Mouse (Mus musculus) midbrain, embryonic 16.5 days (tissue): ENCODE results near the gene Tmsb15b2. TPM values are rescaled to one million over a fixed set of nuclear protein-coding genes. Genes with fewer than 3 reads are reported as not detected.
"Not testable (repeated sequence)": the region's sequence is repeated elsewhere in the genome, so short reads cannot be mapped to it uniquely, and the experiment has no call there.

Source experiments
- ATAC-seq: fragments of 200-750 bp; cut with Nextera tagmentation; 2 replicates; pipeline ENCODE4 v1.8.0; 2017; ENCODE audit warnings: moderate TSS enrichment
- H3K27ac ChIP-seq: fragments of 300-500 bp; sonication (generic); 2 replicates; pipeline ENCODE4 v1.5.1; 2014; ENCODE audit warnings: mild to moderate bottlenecking, low read length, mixed read lengths
- H3K27me3 ChIP-seq: fragments of 300-500 bp; sonication (generic); 2 replicates; pipeline ENCODE4 v1.6.1; 2014; ENCODE audit warnings: low read depth, low read length, mixed read lengths; ENCODE audit not compliant: control insufficient read depth, insufficient read depth
- H3K36me3 ChIP-seq: fragments of 300-500 bp; sonication (generic); 2 replicates; pipeline ENCODE4 v1.6.1; 2014; ENCODE audit warnings: mild to moderate bottlenecking, low read length, moderate library complexity, mixed read lengths; ENCODE audit not compliant: control insufficient read depth, insufficient read depth
- H3K4me1 ChIP-seq: fragments of 300-500 bp; sonication (generic); 2 replicates; pipeline ENCODE4 v1.6.1; 2014; ENCODE audit warnings: mild to moderate bottlenecking, low read length, mixed read lengths; ENCODE audit not compliant: control insufficient read depth, insufficient read depth
- H3K4me2 ChIP-seq: fragments of 300-500 bp; sonication (generic); 2 replicates; pipeline ENCODE4 v1.6.1; 2014; ENCODE audit warnings: mild to moderate bottlenecking, low read length, mixed read lengths
- H3K4me3 ChIP-seq: fragments of 300-500 bp; sonication (generic); 2 replicates; pipeline ENCODE4 v1.5.1; 2014; ENCODE audit warnings: low read depth, mild to moderate bottlenecking, low read length, moderate library complexity, mixed read lengths
- H3K9ac ChIP-seq: fragments of 300-500 bp; sonication (generic); 2 replicates; pipeline ENCODE4 v1.6.1; 2014; ENCODE audit warnings: low read depth, low read length, mixed read lengths
- H3K9me3 ChIP-seq: fragments of 300-500 bp; sonication (generic); replicated peaks from 2 replicates; pipeline ENCODE4 v1.6.1; 2014; ENCODE audit warnings: mild to moderate bottlenecking, low read length, mixed read lengths; ENCODE audit not compliant: control insufficient read depth, poor library complexity, severe bottlenecking
- WGBS: fragments of 180-500 bp; shearing (Covaris S2); extraction: QIAGEN DNeasy Blood & Tissue Kit; methylation state at CpG from one replicate; pipeline ENCODE4 v1.1.7; 2014; 5-methylcytosine and 5-hydroxymethylcytosine counted together
- polyA plus RNA-seq: library from polyadenylated mRNA; unstranded; fragments of >200 nt; fragmentation: Nextera tagmentation; extraction: Ambion mirVana; gene quantifications from 2 replicates; pipeline ENCODE4 v1.2.1, GENCODE M21; 2015

Tmsb15b2 gene
- polyA plus RNA-seq, result 80.7 and 96.3 TPM in 2 replicates

DNA sequence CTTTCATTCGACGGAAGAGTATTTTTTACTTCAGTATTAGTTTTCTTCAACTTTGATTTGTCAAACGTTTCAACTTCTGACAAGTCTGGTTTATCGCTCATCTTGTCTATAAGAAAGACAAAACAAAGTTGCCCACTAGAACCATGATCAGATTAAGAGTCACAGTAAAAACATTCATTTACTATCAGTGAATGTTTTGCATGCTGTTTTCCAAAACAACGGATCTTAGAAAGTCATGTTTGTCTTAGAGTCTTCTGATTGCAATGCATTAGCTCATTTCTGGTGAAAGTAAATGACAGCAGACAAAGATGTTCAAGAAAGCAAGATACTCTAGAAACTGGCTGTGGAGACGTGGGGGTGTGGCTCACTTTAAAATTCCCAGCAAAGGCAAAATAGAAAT, at the start of gene Tmsb15b2:
Gene Tmsb15b2, minus strand, starts transcription at position 101 of the 400 bp plus-strand sequence.
- not testable (repeated sequence) for H3K27me3 ChIP-seq, H3K27ac ChIP-seq, H3K4me1 ChIP-seq, H3K9me3 ChIP-seq, H3K36me3 ChIP-seq, ATAC-seq
- Histone ChIP-seq H3K9ac (peak within 1 kb of the TSS; percentile 62), H3K4me2 (peak within 1 kb of the TSS; percentile 65), H3K4me3 (peak within 1 kb of the TSS; percentile 46)
- 83% methylated on average over 6 of the region's 6 CpGs for WGBS

DNA sequence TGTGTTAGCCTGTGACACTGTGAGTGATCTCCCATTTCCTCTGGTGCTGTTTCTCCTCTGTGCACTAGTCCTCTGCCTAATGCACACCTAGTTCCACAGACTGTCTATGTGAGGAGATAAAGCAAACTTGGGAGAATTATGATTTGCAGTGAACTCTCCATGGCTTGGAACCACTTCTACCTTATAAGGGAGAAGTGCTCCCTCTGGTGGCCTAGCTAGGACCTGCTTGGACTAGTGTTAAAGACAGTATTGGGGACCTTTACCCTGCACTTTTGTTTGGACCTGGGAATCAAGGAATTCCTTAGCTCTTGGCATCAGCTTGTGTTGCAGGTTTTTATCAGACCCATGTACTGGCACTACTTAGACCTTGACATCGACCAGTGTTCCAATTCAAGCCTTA, 44.0 kb upstream of the Tmsb15b2 start:
- H3K27me3 ChIP-seq, result no peaks in the 10 kb centered on the region
- H3K9me3 ChIP-seq, result no peaks in the 10 kb centered on the region
- H3K4me1 ChIP-seq, result no peaks in the 10 kb centered on the region
- H3K4me2 ChIP-seq, result no peak overlapping the region
- ATAC-seq, result peak; percentile 77
- no peak overlapping the region for H3K4me3 ChIP-seq
- H3K9ac ChIP-seq, result no peak overlapping the region
- no peak overlapping the region for H3K27ac ChIP-seq
- no peaks in the 10 kb centered on the region for H3K36me3 ChIP-seq
- WGBS, result 13% methylated on average over 1 of the region's 1 CpGs

DNA sequence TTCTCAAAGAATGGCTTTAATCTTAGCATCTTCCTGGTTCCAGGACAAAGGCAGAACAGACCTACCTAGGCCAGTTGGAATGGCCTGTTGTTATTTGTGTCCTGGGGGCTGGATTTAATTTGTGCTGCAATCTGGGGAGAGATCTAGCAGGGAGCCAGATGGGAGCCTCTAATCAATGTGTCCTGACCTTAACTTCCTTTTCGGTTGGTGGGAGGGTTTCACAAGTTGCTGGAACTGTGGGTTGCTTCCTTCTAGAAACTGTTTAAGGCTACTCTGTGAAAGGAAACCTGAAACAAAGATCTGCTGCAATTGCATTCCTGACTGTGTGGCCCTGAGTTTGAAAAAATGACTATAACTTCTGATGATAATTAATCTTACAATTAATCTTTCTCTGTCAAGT, 42.4 kb upstream of the Tmsb15b2 start:
- H3K36me3 ChIP-seq, result no peaks in the 10 kb centered on the region
- H3K4me3 ChIP-seq, result no peak overlapping the region
- no peaks in the 10 kb centered on the region for H3K9me3 ChIP-seq
- no peak overlapping the region for H3K9ac ChIP-seq
- H3K4me1 ChIP-seq, result no peaks in the 10 kb centered on the region
- WGBS, result 80% methylated on average over 1 of the region's 1 CpGs
- H3K27ac ChIP-seq, result no peak overlapping the region
- no peak overlapping the region for H3K4me2 ChIP-seq
- no peaks in the 10 kb centered on the region for H3K27me3 ChIP-seq
- no peak for ATAC-seq

DNA sequence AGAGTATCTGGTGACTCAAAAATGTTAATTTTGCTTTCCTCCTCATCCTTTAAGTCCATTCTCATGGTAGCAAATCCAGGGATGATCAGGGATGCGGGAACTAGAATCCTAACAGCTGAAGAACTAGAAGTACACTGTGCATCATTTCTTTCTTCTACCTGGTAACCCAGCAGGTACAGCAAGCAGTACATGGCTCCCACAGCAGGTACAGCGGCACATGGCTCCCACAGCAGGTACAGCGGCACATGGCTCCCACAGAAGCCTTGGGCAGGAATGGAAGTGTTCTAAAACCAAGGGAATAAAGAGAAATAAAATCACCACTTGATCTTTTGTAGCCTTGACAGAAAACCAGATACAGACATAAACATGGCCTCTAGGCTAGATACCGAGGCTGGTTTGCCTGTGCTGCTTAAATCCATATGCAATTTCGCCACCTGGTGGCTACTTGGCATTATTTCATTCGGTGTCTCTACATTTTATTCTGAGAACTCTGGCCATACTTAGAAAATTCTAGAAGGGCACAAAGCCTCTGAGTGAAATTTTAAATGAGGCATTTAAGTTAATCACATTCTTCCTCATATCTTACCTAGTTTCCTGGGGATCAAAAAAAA, 39.9 kb upstream of the Tmsb15b2 start:
- H3K27ac ChIP-seq, result no peak overlapping the region
- no peaks in the 10 kb centered on the region for H3K9me3 ChIP-seq
- ATAC-seq, result 0 out of 2 replicates have a peak, but pooled peaks have one; percentile 62
- no peaks in the 10 kb centered on the region for H3K4me1 ChIP-seq
- H3K4me2 ChIP-seq, result no peak overlapping the region
- H3K36me3 ChIP-seq, result no peaks in the 10 kb centered on the region
- H3K9ac ChIP-seq, result no peak overlapping the region
- no peak overlapping the region for H3K4me3 ChIP-seq
- WGBS, result 46% methylated on average over 6 of the region's 6 CpGs
- no peaks in the 10 kb centered on the region for H3K27me3 ChIP-seq

DNA sequence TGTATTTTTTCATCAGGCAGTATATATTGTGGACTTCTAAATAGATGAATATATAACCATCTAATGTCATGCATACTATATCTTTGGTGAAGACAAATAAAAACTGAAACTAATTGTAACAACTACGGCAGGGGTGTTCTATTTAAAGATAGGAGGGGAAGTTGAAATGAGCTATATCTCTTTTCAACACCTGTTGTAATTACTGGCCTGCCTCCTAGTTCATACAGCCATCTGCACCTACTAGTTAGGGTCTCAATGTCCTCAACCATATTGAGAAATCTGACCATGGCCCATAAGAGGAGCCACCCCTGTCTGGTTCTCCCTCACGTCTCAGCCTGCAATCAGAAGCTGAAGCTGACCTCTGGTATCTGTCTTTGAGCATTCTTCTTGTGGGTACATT, 21.0 kb upstream of the Tmsb15b2 start:
- H3K27ac ChIP-seq, result no peak overlapping the region
- WGBS, result 78% methylated on average over 2 of the region's 2 CpGs
- ATAC-seq, result no peak
- no peaks in the 10 kb centered on the region for H3K36me3 ChIP-seq
- no peak overlapping the region for H3K9ac ChIP-seq
- H3K27me3 ChIP-seq, result no peaks in the 10 kb centered on the region
- H3K9me3 ChIP-seq, result no peaks in the 10 kb centered on the region
- H3K4me2 ChIP-seq, result no peak overlapping the region
- no peak overlapping the region for H3K4me3 ChIP-seq
- H3K4me1 ChIP-seq, result peaks cover 14% of the 10 kb centered on the region

DNA sequence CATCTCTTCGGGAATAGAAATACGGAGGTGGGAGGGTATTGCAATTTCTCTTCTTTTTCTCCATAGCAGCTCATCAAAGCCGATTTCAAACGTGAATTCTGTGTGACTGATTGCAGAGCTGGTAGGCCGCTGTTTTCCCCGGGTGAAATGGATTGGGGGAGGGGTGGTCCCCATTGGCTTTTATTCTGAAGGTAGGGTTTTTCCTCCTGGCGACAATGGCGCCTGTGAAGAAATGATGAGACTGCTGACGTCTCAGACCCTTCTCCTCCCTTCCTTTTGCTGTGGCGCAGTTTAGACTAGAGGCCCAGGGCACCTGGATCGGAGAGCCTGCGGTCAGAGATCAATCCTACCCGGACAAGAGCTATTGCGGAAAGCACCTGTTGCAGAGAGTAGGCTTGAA, 18.3 kb upstream of the Tmsb15b2 start:
- peak overlapping the region; percentile 53 for H3K4me3 ChIP-seq
- 25% methylated on average over 13 of the region's 14 CpGs for WGBS
- peak overlapping the region; percentile 61 for H3K4me2 ChIP-seq
- H3K9me3 ChIP-seq, result no peaks in the 10 kb centered on the region
- H3K9ac ChIP-seq, result peak overlapping the region; percentile 70
- H3K4me1 ChIP-seq, result peaks cover 18% of the 10 kb centered on the region
- H3K36me3 ChIP-seq, result no peaks in the 10 kb centered on the region
- peak; percentile 26; the same call in 1 of the 2 replicates for ATAC-seq
- no peaks in the 10 kb centered on the region for H3K27me3 ChIP-seq
- H3K27ac ChIP-seq, result peak overlapping the region; percentile 93

DNA sequence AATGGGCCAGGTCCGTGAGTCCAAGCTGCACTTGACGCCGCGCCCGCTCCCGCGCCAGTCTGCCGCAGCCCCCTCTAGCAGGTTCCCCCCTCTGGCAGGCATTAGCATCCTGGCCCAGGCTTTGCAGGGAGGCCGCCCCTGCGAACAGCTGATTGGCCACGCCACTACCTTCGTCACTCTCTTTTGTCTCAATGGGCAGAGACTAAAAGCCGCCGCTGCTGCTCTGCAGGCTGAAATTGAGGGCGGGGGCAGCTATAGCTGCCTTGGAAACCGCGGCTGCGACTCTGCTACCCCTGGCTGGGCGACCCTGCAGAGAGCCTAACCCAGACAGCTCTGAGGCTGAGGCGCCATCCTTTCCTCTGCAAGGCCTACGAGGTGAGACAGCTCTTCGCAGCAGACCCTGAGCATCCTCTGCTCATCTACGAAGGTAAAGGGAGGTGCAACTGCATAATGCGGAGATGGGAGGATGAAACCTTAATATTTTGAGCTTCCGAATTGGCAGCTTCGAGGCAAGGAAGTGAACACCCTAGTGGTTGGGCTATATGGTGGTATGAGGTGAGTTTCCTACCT, 17.8 kb upstream of the Tmsb15b2 start, which contains the start of gene Zcchc18:
Gene Zcchc18, plus strand, starts transcription at position 178 of the 570 bp plus-strand sequence.
- peak within 1 kb of the TSS; percentile 70 for H3K9ac ChIP-seq
- ATAC-seq, result peak; percentile 98
- 21% methylated on average over 26 of the region's 26 CpGs for WGBS

DNA sequence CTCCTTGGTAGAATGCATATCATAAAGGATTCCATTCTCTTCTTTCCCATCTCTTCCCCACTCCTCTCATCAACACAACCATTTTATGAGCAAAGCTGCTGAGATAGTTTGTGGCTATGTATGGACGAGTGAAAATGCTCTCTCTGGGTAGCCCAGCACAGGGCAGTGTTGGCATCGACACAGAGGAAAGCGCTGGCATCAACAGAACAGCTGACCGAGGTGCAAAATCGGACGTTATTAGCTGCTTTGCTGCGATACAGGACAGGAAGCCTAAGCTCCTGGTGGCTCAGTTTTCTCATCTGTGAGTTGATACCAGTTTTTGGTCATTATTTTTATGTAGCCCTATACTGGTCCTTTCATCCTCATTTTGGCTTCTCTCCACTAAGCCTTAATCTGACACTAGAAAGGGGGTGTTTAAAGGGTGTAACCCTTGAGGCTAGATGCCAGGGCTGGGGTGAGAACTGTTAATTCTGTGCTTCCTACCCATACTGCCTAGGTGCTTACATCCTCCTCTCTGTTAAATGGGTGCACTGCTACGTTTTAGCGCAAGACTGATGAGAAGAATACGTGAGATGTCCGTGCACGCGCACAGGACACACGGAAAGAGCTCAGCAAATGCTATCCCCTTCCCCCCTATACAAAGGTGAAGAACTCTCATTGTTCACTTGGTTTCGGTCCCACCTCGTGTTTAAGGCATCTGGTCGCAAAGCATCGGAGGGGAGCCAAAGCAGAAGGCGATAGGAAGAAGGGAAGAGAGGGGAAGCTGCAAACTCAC, 17.1 kb upstream of the Tmsb15b2 start:
- Histone ChIP-seq H3K9ac (peak overlapping the region; percentile 54), H3K4me2 (peak overlapping the region; percentile 47), H3K36me3 (no peaks in the 10 kb centered on the region), H3K9me3 (no peaks in the 10 kb centered on the region), H3K27ac (peak overlapping the region; percentile 93), H3K4me3 (peak overlapping the region; percentile 53), H3K27me3 (no peaks in the 10 kb centered on the region), H3K4me1 (peaks cover 18% of the 10 kb centered on the region)
- WGBS, result 16% methylated on average over 19 of the region's 19 CpGs
- ATAC-seq, result peak; percentile 73

More for the DNA sequence above, 17.8 kb upstream of the Tmsb15b2 start, which contains the start of gene Zcchc18:
- Histone ChIP-seq H3K27me3 (no peaks in the 10 kb centered on the region), H3K36me3 (no peaks in the 10 kb centered on the region), H3K4me2 (peak within 1 kb of the TSS; percentile 61), H3K27ac (peak within 1 kb of the TSS; percentile 93), H3K4me3 (peak within 1 kb of the TSS; percentile 53), H3K4me1 (peaks cover 18% of the 10 kb centered on the region), H3K9me3 (no peaks in the 10 kb centered on the region)
